Mouse (Mus musculus) gastrocnemius, postnatal 4 days (tissue): Measurements from ENCODE around the gene Cd37. TPM values are rescaled to one million over a fixed set of nuclear protein-coding genes. Genes with fewer than 3 reads are reported as not detected.
A peak's percentile ranks its signal among the peaks of the same experiment; 100 is the strongest.

ENCODE experiments used
- DNase-seq, 2 experiments: peaks; one replicate each; pipeline ENCODE4 v3.0.0; 2021 to 2022; ENCODE audit warnings: low spot score in 2 of 2, mixed read lengths in 2 of 2
- total RNA-seq, 2 experiments: library from RNA; stranded (reverse); gene quantifications; 2 replicates each; pipeline ENCODE4 v1.2.3; 2021

The Cd37 gene
- total RNA-seq, 2 experiments from 2014 or later, result 3.7 to 4.8 TPM

- peak; percentile 71 to 87 for DNase-seq
Observed at GRCm38 (mm10) chr7:45204380-45205143, 34.4 kb downstream of the Cd37 start, which contains the start of gene Ccdc155. Ccdc155 (minus strand) TSS chr7:45204892.

GRCm38 (mm10) chr7:45202654-45203053 is 36.3 kb downstream of the Cd37 start:
- DNase-seq, result no peak

- DNase-seq, result no peak
Observed at GRCm38 (mm10) chr7:45198961-45199360, 40.0 kb downstream of the Cd37 start.

GRCm38 (mm10) chr7:45198435-45198834 is 40.5 kb downstream of the Cd37 start:
- peak in 1 of 2 experiments; percentile 73 for DNase-seq

- DNase-seq, result no peak
Observed at GRCm38 (mm10) chr7:45196994-45197393, 41.9 kb downstream of the Cd37 start.

DNA sequence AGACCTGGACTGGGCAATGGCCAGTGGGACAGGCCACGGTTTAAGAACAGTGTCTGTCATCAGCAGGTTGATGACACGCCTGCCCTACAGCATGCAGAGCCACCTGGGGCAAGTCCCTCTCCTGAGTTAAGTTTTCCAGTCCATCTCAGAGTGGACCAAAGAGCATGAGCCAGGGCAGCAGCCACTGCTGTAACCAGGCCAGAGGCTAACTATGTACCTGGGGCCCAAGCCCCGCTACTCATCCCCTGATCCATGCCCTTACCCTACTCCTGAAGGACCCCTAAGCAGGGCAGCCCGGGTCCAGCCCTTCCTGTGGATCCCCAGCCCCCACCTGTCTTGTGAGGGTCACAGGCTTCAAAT is 42.8 kb downstream of the Cd37 start:
- no peak for DNase-seq

- no peak for DNase-seq
Observed at GRCm38 (mm10) chr7:45195341-45196175, 43.4 kb downstream of the Cd37 start.

DNA sequence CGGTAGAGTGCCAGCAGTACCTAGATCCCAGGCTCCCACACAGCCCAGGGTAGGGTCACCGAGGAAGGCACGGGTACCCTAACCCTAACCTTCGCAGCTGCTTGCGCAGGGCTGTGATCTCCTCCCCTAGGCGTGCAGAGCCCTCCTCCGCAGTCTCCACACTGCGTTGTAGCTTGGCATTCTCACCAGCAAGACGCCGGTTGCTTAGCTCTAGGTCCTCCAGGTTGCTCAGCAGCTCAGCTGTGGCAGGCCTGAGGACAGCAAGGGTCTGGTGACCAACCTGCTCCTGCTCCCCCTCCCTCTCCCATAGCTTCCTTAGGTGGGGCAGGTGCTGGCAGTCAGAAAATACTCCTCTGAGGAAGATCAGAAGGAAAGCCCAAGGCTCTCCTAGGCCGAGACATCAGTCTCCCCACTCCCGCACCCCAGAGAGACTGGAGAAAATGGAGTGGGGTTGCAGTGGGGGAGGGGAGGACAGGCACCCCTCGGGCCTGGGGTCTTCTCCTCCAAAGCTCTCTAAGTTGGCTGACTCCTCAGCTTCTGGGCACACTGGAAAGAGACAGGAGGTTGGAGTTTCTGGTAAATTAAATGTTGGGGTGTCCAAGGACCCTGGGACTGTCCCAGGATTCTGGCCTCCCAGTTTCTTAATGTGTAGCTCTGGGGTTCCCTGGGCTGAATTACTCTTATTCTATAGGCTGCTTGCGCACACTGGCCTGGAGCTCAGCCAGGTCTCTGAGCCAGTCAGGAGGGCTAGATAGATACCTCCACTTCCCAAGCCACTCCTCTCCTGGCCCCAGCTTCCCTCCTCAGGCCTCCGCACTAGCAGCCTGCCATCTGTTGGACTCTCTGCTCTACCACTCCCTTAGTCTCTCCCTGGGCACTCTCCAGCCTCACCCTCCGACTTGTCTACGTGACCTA is 44.8 kb downstream of the Cd37 start:
- DNase-seq, result no peak

- no peak for DNase-seq
Observed at GRCm38 (mm10) chr7:45193406-45193805, 45.5 kb downstream of the Cd37 start.

GRCm38 (mm10) chr7:45192585-45193310 is 46.2 kb downstream of the Cd37 start:
- no peak for DNase-seq

DNA sequence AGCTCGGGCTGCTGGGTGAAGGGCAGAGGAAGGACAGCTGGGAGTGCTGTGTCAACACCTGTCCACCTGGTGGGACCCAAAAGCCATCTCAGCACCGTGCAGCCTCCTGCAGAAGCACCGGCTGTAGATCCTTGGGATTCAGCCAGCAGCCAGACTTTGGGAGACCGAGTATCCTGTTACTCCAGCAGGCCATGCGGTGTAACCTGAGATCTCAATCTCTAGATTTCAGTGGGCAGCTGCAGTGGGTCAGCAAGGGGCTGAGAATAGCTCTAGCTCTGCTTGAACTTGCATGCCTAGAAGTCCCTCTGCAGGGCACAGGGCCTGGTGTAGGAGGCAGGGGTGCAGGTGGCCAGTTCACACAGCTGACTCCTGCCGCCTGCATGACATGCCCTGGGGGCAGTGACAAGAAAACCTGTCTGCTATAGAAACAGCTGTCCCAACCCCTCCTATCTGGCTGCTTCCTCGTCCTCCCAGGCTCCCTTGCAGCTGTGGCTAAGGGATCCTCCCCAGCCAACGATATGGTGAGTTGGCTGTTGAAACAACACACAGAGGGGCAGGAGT is 47.0 kb downstream of the Cd37 start:
- peak in 1 of 2 experiments; percentile 71 for DNase-seq

- DNase-seq, result no peak
Observed at GRCm38 (mm10) chr7:45191161-45191560, 47.8 kb downstream of the Cd37 start.

DNA sequence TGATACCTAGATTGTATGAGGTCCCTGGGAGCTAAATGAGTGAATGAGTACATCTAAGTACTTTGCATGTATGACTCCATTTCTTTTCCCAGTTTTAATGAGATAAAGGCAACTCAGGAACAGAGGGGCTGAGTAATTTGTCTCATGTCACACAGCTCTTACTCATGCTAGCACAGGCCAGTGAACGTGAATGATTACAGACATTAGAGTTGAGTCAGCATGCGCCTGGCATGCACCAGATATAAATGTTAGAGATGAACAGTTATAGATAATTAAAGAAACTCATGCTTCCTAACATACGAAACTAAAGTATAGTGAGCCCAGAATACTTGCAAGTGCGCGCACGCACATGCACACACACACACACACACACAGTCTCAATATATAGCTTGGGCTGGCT is 48.7 kb downstream of the Cd37 start:
- DNase-seq, result no peak

DNA sequence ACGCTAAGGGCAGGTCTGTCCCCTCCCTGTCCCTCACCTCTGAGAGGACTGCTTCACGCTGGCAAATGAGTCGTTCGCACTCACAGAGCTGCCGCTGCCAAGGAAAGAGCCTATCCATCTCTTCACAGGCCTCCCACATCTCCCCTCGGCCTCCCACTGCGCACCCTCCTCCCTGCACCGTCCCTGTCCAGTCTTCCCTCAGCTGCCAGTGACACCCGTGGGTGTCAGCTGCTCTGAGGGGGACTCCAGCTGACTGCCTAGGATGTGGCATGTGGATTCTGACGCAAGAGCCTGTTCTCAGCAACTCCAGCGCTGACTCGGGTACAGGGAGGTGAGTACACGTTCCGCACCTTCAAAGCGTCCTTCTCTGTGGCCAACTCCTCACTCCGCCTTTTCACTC is 49.3 kb downstream of the Cd37 start:
- no peak for DNase-seq

GRCm38 (mm10) chr7:45185921-45186320 is 53.0 kb downstream of the Cd37 start:
- DNase-seq, result no peak

DNA sequence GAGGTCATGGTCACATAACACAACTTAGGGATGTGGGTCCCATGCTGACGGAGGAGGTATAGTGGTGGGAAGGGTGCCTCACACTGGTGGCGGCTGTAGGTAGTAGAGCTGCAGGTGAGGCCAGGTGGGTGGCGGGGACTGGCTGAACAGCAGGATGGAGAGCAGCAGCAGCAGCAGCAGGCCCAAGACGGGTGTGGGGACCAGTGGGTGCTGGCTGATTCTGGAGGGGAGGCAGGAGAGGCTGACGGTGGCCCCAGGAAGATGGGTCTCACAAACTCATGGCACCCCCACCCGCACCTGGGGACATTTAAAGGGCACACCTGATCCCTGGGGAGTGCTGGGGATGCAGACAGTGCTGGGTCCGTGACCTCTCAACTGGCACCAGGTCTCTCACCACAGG is 55.2 kb downstream of the Cd37 start:
- DNase-seq, result no peak
